Mouse (Mus musculus) bone marrow, adult 2 months (tissue): ENCODE measurements around the gene Pdss1.

ENCODE experiments used
- CTCF ChIP-seq: fragments of 200-500 bp; IDR thresholded peaks from 2 replicates; pipeline ENCODE4 v1.5.1; 2011; ENCODE audit warnings: low read length, control low read depth; ENCODE audit not compliant: control insufficient read depth, insufficient read depth
- POLR2A ChIP-seq: fragments of 200-500 bp; IDR thresholded peaks from 2 replicates; pipeline ENCODE4 v1.6.1; 2011; ENCODE audit warnings: low read depth, mild to moderate bottlenecking, control low read depth, low read length, borderline replicate concordance; ENCODE audit not compliant: control insufficient read depth

DNA sequence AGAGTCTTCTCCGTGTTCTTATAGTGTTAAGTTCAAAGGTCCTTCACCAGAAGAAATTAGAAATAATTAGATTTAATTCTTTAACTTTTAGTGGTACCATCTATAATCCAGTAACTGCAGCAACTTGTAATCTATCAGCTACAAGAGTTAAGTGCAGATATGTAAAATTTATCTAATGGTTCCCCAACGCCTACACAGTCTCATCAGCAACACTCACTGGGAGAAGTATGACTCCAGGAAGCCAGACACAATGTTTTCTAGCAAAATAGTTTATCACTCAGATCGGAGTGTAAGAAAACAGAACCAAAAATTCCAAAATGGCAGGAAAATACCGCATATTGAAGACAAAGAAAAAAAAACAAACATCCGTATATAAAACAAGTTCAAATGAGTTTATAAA is 60.6 kb downstream of the Pdss1 start:
- TF ChIP-seq CTCF (no peak), POLR2A (no peak)
